Mouse (Mus musculus): Measurements from ENCODE around the gene Hpdl. TPM values are rescaled to one million over a fixed set of nuclear protein-coding genes. Genes with fewer than 3 reads are reported as not detected.

Gene Hpdl
- total and polyA plus RNA-seq, 2 experiments from 2014 or later, result 0.55 to 0.74 TPM

DNA sequence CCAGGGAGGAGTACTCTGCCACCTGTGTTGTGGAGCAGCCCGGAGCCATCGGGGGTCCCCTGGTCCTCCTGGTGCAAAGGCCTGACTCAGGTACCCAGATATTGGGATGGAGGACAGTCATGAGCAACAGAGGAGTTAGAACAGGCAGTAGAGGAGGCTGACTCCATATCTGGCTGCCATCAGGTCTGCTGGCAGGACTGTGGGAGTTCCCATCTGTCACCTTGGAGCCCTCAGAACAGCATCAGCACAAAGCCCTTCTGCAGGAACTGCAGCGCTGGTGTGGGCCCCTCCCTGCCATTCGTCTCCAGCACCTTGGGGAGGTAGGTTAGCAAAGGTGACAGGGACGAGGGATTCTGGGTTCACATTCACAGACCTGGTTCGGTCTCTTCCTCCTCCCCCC is 4.0 kb downstream of the Hpdl start:
- Histone ChIP-seq H3K36me3 (ENCODE audit: insufficient read depth, low read length) (peaks cover 4% of the 10 kb centered on the region; the same call in 1 of the 2 replicates), H3K4me3 (ENCODE audit: low read depth, low read length) (no peak overlapping the region), H3K4me2 (ENCODE audit: low read depth, low read length, poor library complexity, severe bottlenecking) (no peak overlapping the region), H3K27ac (ENCODE audit: low read depth, low read length) (no peak overlapping the region), H3K9me3 (ENCODE audit: low read length) (no peaks in the 10 kb centered on the region), H3K9ac (replicated peaks; ENCODE audit: low read length, poor library complexity, severe bottlenecking) (no peak overlapping the region), H3K4me1 (ENCODE audit: insufficient read depth, low read length) (no peaks in the 10 kb centered on the region; the same call in 1 of the 2 replicates), H3K27me3 (ENCODE audit: insufficient read depth, low read length) (peaks cover 4% of the 10 kb centered on the region; the same call in 1 of the 2 replicates)
- WGBS, result 94% methylated on average over 6 of the region's 6 CpGs
- ATAC-seq (ENCODE audit: low FRiP score), result no peak
- TF ChIP-seq CTCF (IDR thresholded peaks at IDR 0.05), result no peak
- DNase-seq (ENCODE audit: low spot score), result no peak

DNA sequence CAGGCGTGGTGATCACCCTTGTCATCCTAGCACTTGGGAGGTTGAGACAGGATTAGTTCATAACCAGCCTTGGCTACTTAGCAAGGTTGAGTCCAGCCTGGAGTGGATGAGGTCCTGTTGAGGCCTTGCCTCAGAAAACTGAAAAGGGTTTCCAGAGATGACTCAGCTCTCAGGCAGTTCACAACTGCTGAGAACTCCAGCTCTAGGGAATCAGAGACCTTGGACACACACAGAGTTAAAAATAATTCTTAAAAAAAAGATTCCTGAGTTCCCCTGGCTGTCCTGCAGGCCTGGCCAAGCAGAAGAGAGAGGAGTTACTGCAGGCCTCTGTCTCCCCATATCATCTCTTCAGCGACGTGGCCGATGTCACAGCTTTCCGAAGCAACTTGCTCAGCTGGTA is 6.2 kb downstream of the Hpdl start:
- Histone ChIP-seq H3K9ac (replicated peaks; ENCODE audit: low read length, poor library complexity, severe bottlenecking) (no peak overlapping the region), H3K27me3 (ENCODE audit: insufficient read depth, low read length) (no peaks in the 10 kb centered on the region), H3K36me3 (ENCODE audit: insufficient read depth, low read length) (peaks cover 4% of the 10 kb centered on the region; the same call in 1 of the 2 replicates), H3K4me3 (ENCODE audit: low read depth, low read length) (no peak overlapping the region), H3K4me1 (ENCODE audit: insufficient read depth, low read length) (no peaks in the 10 kb centered on the region), H3K27ac (ENCODE audit: low read depth, low read length) (no peak overlapping the region), H3K9me3 (ENCODE audit: low read length) (no peaks in the 10 kb centered on the region), H3K4me2 (ENCODE audit: low read depth, low read length, poor library complexity, severe bottlenecking) (no peak overlapping the region)
- TF ChIP-seq CTCF (IDR thresholded peaks at IDR 0.05), result no peak
- 85% methylated on average over 5 of the region's 5 CpGs for WGBS
- no peak for ATAC-seq (ENCODE audit: low FRiP score)
- DNase-seq (ENCODE audit: low spot score), result no peak

DNA sequence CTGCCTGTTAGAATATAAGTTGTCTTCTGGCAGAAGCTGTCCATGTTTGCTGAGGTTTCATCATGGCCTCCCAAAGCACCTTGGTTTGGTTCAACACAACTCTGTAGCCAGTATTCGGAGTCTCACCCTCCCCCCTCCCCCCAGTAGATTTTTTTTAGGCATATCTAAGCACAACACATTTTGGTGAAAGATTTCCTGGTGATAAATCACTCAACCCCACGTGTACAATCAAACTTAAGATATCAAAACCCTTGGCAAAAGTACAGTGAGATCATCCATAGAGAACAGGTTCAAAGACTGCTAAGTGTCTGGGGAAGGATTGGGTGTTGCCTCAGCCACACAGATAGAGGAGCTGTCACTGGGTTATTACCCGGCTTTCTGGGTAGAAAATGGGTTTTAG is 10.5 kb downstream of the Hpdl start:
- H3K4me2 ChIP-seq (ENCODE audit: low read depth, low read length, poor library complexity, severe bottlenecking), result no peak overlapping the region
- no peak overlapping the region for H3K27ac ChIP-seq (ENCODE audit: low read depth, low read length)
- no peak for DNase-seq (ENCODE audit: low spot score)
- 82% methylated on average over 3 of the region's 3 CpGs for WGBS
- H3K9ac ChIP-seq (replicated peaks; ENCODE audit: low read length, poor library complexity, severe bottlenecking), result no peak overlapping the region
- ATAC-seq (ENCODE audit: low FRiP score), result no peak
- H3K36me3 ChIP-seq (ENCODE audit: insufficient read depth, low read length), result no peaks in the 10 kb centered on the region
- H3K27me3 ChIP-seq (ENCODE audit: insufficient read depth, low read length), result no peaks in the 10 kb centered on the region
- H3K4me3 ChIP-seq (ENCODE audit: low read depth, low read length), result no peak overlapping the region
- no peak for TF ChIP-seq CTCF (IDR thresholded peaks at IDR 0.05)
- H3K9me3 ChIP-seq (ENCODE audit: low read length), result no peaks in the 10 kb centered on the region
- H3K4me1 ChIP-seq (ENCODE audit: insufficient read depth, low read length), result peaks cover 6% of the 10 kb centered on the region; the same call in 1 of the 2 replicates

DNA sequence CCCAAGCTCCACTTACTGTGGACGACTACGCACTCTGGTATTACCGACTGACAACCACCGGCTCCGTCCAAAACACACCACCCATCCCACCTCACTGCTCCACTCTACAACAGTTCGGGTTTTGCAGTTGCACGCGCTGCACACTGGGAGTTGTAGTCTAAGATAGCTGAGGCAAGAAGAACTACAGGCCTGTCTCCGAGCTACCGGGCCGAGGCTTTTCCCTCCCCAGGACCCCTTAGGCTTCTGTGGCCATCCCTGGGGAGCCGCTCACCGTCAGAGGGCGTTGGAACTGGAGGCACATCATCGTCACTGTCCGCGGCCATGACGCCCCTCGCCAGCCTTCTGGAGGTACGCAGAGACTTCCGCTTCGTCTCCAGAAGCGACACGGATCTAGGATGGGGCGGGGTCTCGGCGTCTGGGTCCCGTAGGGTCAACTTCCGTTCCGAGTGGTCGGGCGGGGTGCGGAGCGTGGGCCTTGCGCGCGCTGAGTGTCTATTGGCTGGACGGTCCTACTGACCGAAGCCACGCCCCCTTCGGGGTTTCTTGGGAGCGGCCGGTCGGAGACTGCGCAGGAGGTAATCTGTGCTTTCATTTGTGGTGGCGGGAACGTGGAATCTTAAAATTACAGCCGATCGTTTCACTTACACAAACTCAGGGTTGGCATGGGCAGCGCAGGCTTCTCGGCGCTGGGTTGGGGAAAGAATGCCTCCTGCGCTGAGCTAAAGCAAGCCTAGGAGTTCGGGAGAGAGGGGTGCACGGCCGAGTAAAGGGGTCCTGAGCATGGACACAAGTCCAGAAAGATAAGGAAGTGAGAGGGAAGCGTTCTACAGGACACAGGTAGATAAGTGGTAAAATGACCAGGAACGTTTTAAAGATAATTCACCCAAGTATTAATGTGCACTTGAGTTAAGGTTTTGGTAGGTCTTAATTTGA is 14.0 kb downstream of the Hpdl start, which contains the start of the genes Toe1 and Mutyh:
TSS of gene Toe1 (minus strand) at position 444 of the 933 bp plus-strand sequence.
TSS of gene Mutyh (plus strand) at position 527 of the 933 bp plus-strand sequence.
- H3K9me3 ChIP-seq (ENCODE audit: low read length), result no peaks in the 10 kb centered on the region
- peak within 1 kb of the TSS; percentile 63 for H3K4me3 ChIP-seq (ENCODE audit: low read depth, low read length)
- ATAC-seq (ENCODE audit: low FRiP score) (peak; percentile 97), DNase-seq (ENCODE audit: low spot score) (peak; percentile 99)
- peak within 1 kb of the TSS; percentile 69 for H3K9ac ChIP-seq (replicated peaks; ENCODE audit: low read length, poor library complexity, severe bottlenecking)
- H3K4me2 ChIP-seq (ENCODE audit: low read depth, low read length, poor library complexity, severe bottlenecking), result peak within 1 kb of the TSS; percentile 58
- H3K27ac ChIP-seq (ENCODE audit: low read depth, low read length), result peak within 1 kb of the TSS; percentile 86
- peak; percentile 21; the same call in 1 of the 2 replicates for TF ChIP-seq CTCF (IDR thresholded peaks at IDR 0.05)
- H3K36me3 ChIP-seq (ENCODE audit: insufficient read depth, low read length), result peaks cover 26% of the 10 kb centered on the region
- under 1% methylated on average over 58 of the region's 58 CpGs for WGBS
- no peaks in the 10 kb centered on the region for H3K27me3 ChIP-seq (ENCODE audit: insufficient read depth, low read length)
- peaks cover 6% of the 10 kb centered on the region; the same call in 1 of the 2 replicates for H3K4me1 ChIP-seq (ENCODE audit: insufficient read depth, low read length)

DNA sequence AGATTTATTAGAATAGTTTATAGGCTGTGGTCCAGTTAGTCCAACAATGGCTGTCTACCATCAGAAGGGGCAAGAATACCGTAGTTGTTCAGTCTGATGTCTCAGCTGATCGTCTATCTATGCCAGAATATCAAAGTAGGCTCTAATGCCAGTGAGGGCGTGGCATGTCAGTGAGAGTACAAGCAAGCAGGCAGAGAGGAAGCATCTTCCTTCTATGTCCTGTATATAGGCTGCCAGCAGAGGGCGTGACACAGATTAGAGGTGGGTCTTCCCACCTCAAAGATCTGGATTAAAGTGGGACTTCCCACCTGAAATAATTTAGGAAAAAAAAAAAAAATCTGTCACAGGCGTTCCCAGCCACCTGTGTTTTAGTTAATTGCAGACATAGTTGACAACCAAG is 21.6 kb downstream of the Hpdl start:
- no peak overlapping the region for H3K9ac ChIP-seq (replicated peaks; ENCODE audit: low read length, poor library complexity, severe bottlenecking)
- ATAC-seq (ENCODE audit: low FRiP score), result no peak
- H3K36me3 ChIP-seq (ENCODE audit: insufficient read depth, low read length), result peaks cover 29% of the 10 kb centered on the region
- peak; percentile 62 for TF ChIP-seq CTCF (IDR thresholded peaks at IDR 0.05)
- 42% methylated on average over 5 of the region's 5 CpGs for WGBS
- DNase-seq (ENCODE audit: low spot score), result peak; percentile 47
- H3K9me3 ChIP-seq (ENCODE audit: low read length), result no peaks in the 10 kb centered on the region
- no peak overlapping the region for H3K4me3 ChIP-seq (ENCODE audit: low read depth, low read length)
- no peak overlapping the region for H3K27ac ChIP-seq (ENCODE audit: low read depth, low read length)
- no peak overlapping the region for H3K4me2 ChIP-seq (ENCODE audit: low read depth, low read length, poor library complexity, severe bottlenecking)
- no peaks in the 10 kb centered on the region for H3K27me3 ChIP-seq (ENCODE audit: insufficient read depth, low read length)
- H3K4me1 ChIP-seq (ENCODE audit: insufficient read depth, low read length), result no peaks in the 10 kb centered on the region

Data from midbrain, postnatal 0 days (tissue).